In genomic region chr11:117320482-117320881, GRCm38 (mm10) we compare ENCODE assay signal across 8 mouse cellular contexts.
DNase-seq lines count a peak whose midpoint lies in the region; ATAC-seq and TF ChIP-seq lines count a peak whose summit lies in the region.

No protein-coding gene starts in this region.

- peak overlapping the region; percentile 44 for H3K4me2 ChIP-seq in liver, embryonic 14.5 days (ENCODE audit: low read depth)
- no peak overlapping the region for H3K4me2 ChIP-seq in stomach, embryonic 15.5 days

- TF ChIP-seq CTCF in spleen, adult 2 months (IDR thresholded peaks at IDR 0.05; ENCODE audit: extremely low read depth, insufficient read depth, insufficient read length, insufficient replicate concordance): no peak
- TF ChIP-seq CTCF in liver, embryonic 14.5 days (IDR thresholded peaks at IDR 0.05; ENCODE audit: low read depth): no peak

- no peak for TF ChIP-seq EP300 in liver, embryonic 14.5 days (IDR thresholded peaks at IDR 0.05; ENCODE audit: low read depth)

- H3K27ac ChIP-seq in spleen, adult 2 months (ENCODE audit: insufficient read depth, low read length): peak overlapping the region; percentile 94
- H3K27ac ChIP-seq in liver, embryonic 14.5 days: peak overlapping the region; percentile 48
- H3K27ac ChIP-seq in stomach, embryonic 15.5 days: peak overlapping the region; percentile 87

- no peak for ATAC-seq in CD4-positive, CD25-positive, alpha-beta regulatory T cell, adult 4 months
- ATAC-seq in liver, embryonic 14.5 days (ENCODE audit: insufficient read depth): peak; percentile 36; the same call in 1 of the 2 replicates
- ATAC-seq in stomach, embryonic 15.5 days (ENCODE audit: insufficient read depth, low FRiP score, low read depth): no peak

- no peaks in the 10 kb centered on the region for H3K36me3 ChIP-seq in spleen, adult 2 months (ENCODE audit: control insufficient read depth, insufficient read depth, low read length)
- no peaks in the 10 kb centered on the region for H3K36me3 ChIP-seq in liver, embryonic 14.5 days (replicated peaks; ENCODE audit: control insufficient read depth, insufficient read depth, low read depth)
- H3K36me3 ChIP-seq in stomach, embryonic 15.5 days: no peaks in the 10 kb centered on the region

- no peaks in the 10 kb centered on the region for H3K27me3 ChIP-seq in spleen, adult 2 months (ENCODE audit: control insufficient read depth, insufficient read depth, low read length)
- H3K27me3 ChIP-seq in liver, embryonic 14.5 days (ENCODE audit: control insufficient read depth, insufficient read depth, low read length): no peaks in the 10 kb centered on the region
- H3K27me3 ChIP-seq in stomach, embryonic 15.5 days (replicated peaks): no peaks in the 10 kb centered on the region

- peak; percentile 44 for DNase-seq in CD4-positive, CD25-positive, alpha-beta regulatory T cell, adult 2 months (ENCODE audit: low read depth, low spot score)
- DNase-seq in spleen, adult 2 months (ENCODE audit: low read depth in 1 of 2, low spot score in 2 of 2): peak in 1 of 2 experiments; percentile 73
- DNase-seq in spleen, adult 12 weeks (ENCODE audit: low spot score): no peak
- no peak for DNase-seq in liver, embryonic 14.5 days (ENCODE audit: low read depth in 3 of 3, low spot score in 3 of 3)
- no peak for DNase-seq in adrenal gland, postnatal 10 days
- DNase-seq in embryo, embryonic 11 days: no peak

- no peak overlapping the region for H3K4me3 ChIP-seq in spleen, adult 2 months (ENCODE audit: extremely low read depth, insufficient read depth, insufficient read length)
- H3K4me3 ChIP-seq in liver, embryonic 14.5 days (ENCODE audit: insufficient read depth in 1 of 2, low read depth in 2 of 2, low read length in 2 of 2): no peak overlapping the region
- no peak overlapping the region for H3K4me3 ChIP-seq in stomach, embryonic 15.5 days (replicated peaks)

- H3K9me3 ChIP-seq in liver, embryonic 14.5 days (ENCODE audit: control insufficient read depth, low read length): no peaks in the 10 kb centered on the region
- no peaks in the 10 kb centered on the region for H3K9me3 ChIP-seq in stomach, embryonic 15.5 days

- TF ChIP-seq POLR2A in spleen, adult 2 months (IDR thresholded peaks at IDR 0.05; ENCODE audit: low read depth, low read length): peak; percentile 23

- no peak overlapping the region for H3K9ac ChIP-seq in liver, embryonic 14.5 days (replicated peaks)
- no peak overlapping the region for H3K9ac ChIP-seq in stomach, embryonic 15.5 days

- 3% methylated on average over 3 of the region's 3 CpGs for WGBS in spleen, adult 2 months
- 12% methylated on average over 3 of the region's 3 CpGs for WGBS in liver, embryonic 14.5 days (ENCODE audit: insufficient replicate concordance)
- 65% methylated on average over 3 of the region's 3 CpGs for WGBS in stomach, embryonic 15.5 days

- peaks cover 84% of the 10 kb centered on the region for H3K4me1 ChIP-seq in spleen, adult 2 months (ENCODE audit: control insufficient read depth, insufficient read depth, insufficient read length)
- H3K4me1 ChIP-seq in liver, embryonic 14.5 days (replicated peaks; ENCODE audit: control insufficient read depth in 2 of 2, insufficient read depth in 2 of 2, low read length in 1 of 2): peaks cover 40 to 76% of the 10 kb centered on the region in 2 experiments
- peaks cover 84% of the 10 kb centered on the region for H3K4me1 ChIP-seq in stomach, embryonic 15.5 days
